Mouse (Mus musculus) heart, adult 2 months (tissue): ENCODE measurements around the gene Timp2.

Experiments
- CTCF ChIP-seq: fragments of 200-600 bp; IDR thresholded peaks from 2 replicates; pipeline ENCODE4 v1.8.1; 2022; ENCODE audit warnings: antibody characterized with exemption, mild to moderate bottlenecking, moderate library complexity
- EP300 ChIP-seq: fragments of 200-500 bp; IDR thresholded peaks from 2 replicates; pipeline ENCODE4 v1.6.1; 2011; ENCODE audit warnings: low read depth, low read length, control low read depth; ENCODE audit not compliant: insufficient read depth
- POLR2A ChIP-seq: fragments of 200-500 bp; IDR thresholded peaks from 2 replicates; pipeline ENCODE4 v1.6.1; 2011; ENCODE audit warnings: mild to moderate bottlenecking, low read depth, low read length, control low read depth; ENCODE audit not compliant: insufficient read depth

DNA sequence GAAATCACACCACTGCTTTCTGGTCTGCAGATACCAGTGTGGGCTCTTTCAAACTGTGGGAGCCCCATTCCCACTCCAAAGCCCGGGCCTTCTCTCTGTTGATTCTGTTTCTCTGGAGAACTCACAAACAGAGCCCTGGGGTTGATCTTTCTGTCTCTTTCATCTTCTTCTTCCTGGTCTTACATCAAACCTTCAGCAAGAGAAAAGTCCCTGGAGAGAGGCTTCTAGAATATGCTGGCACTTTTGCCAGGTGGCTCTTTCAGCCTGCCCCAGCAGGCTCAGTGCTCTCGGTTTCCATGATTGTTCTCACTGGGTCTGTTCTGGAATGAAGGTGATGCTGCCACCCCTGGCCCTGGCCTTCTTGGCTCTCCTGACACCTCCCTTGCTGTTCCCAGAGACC, 11.9 kb downstream of the Timp2 start:
- TF ChIP-seq POLR2A (no peak), CTCF (no peak), EP300 (no peak)
